Mouse (Mus musculus): ENCODE measurements around the gene Stap2. TPM values are rescaled to one million over a fixed set of nuclear protein-coding genes. Genes with fewer than 3 reads are reported as not detected.

The Stap2 gene
- polyA plus RNA-seq, 1 experiment from 2014 or later, result 5.2 TPM

DNA sequence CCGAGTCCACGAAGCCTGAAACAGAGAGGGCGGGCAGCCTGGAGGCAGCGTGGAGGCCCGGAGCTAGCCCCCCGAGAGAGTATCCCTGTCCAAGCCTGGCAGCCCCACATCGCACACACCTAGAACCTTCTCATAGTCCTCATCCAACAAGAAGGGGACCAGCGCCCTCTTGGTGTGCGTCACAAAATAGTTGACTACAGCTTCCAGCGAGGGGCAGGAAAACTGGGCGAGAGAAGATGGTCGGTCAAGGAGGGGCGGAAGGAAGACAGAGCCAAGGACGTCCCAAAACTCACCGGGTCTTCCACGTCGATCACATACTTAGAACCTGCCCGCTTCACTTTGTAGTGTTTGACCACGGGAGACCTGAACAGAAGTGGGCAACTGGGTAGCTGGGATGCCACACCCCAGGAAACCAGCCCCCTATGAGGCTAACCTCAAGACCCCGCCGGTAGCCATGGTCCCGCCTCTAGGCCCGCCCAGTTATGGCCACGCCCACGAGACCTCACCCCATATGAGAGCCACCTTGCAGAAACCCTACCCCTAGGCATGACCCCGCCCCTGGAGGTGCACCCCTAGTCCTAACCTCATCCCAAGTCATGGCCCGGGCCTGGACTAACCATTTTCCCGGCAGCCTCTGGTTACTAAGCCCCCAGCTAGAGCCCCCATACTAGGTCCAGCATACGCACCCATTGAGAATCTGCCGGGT is 5.4 kb downstream of the Stap2 start:
- WGBS, result 8% methylated on average over 30 of the region's 30 CpGs
- no peaks in the 10 kb centered on the region for H3K4me1 ChIP-seq (ENCODE audit: control insufficient read depth, insufficient read depth, low read length)
- H3K4me3 ChIP-seq (ENCODE audit: low read depth, low read length), result no peak overlapping the region
- H3K9me3 ChIP-seq (ENCODE audit: control insufficient read depth, low read length), result no peaks in the 10 kb centered on the region
- no peak overlapping the region for H3K9ac ChIP-seq (replicated peaks; ENCODE audit: low read depth, low read length)
- no peak overlapping the region for H3K27ac ChIP-seq (ENCODE audit: low read depth, low read length)
- peaks cover 16% of the 10 kb centered on the region for H3K36me3 ChIP-seq (ENCODE audit: control insufficient read depth, insufficient read depth, low read length)
- ATAC-seq (ENCODE audit: low read depth), result peak; percentile 18; the same call in 1 of the 2 replicates
- H3K4me2 ChIP-seq (ENCODE audit: low read depth, low read length), result no peak overlapping the region
- no peaks in the 10 kb centered on the region for H3K27me3 ChIP-seq (ENCODE audit: control insufficient read depth, insufficient read depth, low read length)

DNA sequence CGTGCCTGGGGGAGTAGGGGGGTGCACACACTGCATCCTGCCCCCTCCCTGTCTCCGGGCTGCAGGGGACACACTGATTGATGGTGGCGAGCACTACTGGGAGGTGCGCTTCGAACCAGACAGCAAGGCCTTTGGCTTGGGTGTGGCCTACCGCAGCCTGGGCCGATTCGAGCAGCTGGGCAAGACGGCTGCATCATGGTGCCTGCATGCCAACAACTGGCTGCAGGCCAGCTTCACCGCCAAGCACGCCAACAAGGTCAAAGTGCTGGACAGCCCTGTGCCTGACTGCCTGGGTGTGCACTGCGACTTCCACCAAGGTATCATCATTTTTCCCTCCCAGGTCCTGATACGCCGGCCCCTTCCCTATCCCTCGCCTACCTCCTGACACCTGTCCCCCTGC is 9.4 kb downstream of the Stap2 start:
- Histone ChIP-seq H3K4me3 (ENCODE audit: low read depth, low read length) (no peak overlapping the region), H3K9ac (replicated peaks; ENCODE audit: low read depth, low read length) (no peak overlapping the region), H3K27ac (ENCODE audit: low read depth, low read length) (no peak overlapping the region), H3K4me2 (ENCODE audit: low read depth, low read length) (no peak overlapping the region), H3K27me3 (ENCODE audit: control insufficient read depth, insufficient read depth, low read length) (no peaks in the 10 kb centered on the region), H3K4me1 (ENCODE audit: control insufficient read depth, insufficient read depth, low read length) (no peaks in the 10 kb centered on the region), H3K36me3 (ENCODE audit: control insufficient read depth, insufficient read depth, low read length) (peaks cover 22% of the 10 kb centered on the region), H3K9me3 (ENCODE audit: control insufficient read depth, low read length) (no peaks in the 10 kb centered on the region)
- 89% methylated on average over 15 of the region's 15 CpGs for WGBS
- ATAC-seq (ENCODE audit: low read depth), result no peak

DNA sequence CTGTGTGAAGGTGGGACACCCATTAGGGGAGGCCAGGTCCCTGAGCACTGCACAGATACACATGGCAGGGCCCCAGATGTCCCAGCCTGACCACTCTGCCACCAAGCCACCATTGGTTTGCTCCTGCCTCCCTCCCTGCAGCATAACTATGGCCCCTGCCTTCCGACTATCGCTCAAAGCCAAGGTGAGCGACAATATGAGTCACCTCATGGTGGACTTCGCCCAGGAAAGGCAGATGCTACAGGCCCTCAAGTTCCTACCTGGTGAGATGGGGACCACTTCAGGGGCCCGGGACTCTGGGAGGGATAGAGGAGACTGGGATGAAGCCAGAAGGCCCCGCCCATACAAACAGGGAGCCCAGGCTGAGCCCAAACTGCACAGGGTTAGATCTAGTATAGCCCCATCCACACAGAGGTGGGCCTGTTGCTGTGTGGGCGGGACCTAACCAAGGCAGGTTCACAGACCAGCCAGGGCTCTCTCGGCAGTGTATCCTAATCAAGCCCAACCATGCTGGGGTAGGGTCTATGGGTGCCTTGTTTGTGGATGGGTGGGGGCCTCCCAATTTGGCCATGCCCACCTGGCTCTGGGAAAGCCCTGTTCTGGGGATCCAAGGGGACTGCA is 15.0 kb downstream of the Stap2 start:
- Histone ChIP-seq H3K36me3 (ENCODE audit: control insufficient read depth, insufficient read depth, low read length) (0 out of 2 replicates have a peak, but pooled peaks cover 12% of the 10 kb centered on the region), H3K9ac (replicated peaks; ENCODE audit: low read depth, low read length) (no peak overlapping the region), H3K4me2 (ENCODE audit: low read depth, low read length) (no peak overlapping the region), H3K4me3 (ENCODE audit: low read depth, low read length) (no peak overlapping the region), H3K27ac (ENCODE audit: low read depth, low read length) (no peak overlapping the region), H3K9me3 (ENCODE audit: control insufficient read depth, low read length) (no peaks in the 10 kb centered on the region), H3K4me1 (ENCODE audit: control insufficient read depth, insufficient read depth, low read length) (peaks cover 4% of the 10 kb centered on the region; the same call in 1 of the 2 replicates), H3K27me3 (ENCODE audit: control insufficient read depth, insufficient read depth, low read length) (no peaks in the 10 kb centered on the region)
- WGBS, result 96% methylated on average over 8 of the region's 8 CpGs
- no peak for ATAC-seq (ENCODE audit: low read depth)

DNA sequence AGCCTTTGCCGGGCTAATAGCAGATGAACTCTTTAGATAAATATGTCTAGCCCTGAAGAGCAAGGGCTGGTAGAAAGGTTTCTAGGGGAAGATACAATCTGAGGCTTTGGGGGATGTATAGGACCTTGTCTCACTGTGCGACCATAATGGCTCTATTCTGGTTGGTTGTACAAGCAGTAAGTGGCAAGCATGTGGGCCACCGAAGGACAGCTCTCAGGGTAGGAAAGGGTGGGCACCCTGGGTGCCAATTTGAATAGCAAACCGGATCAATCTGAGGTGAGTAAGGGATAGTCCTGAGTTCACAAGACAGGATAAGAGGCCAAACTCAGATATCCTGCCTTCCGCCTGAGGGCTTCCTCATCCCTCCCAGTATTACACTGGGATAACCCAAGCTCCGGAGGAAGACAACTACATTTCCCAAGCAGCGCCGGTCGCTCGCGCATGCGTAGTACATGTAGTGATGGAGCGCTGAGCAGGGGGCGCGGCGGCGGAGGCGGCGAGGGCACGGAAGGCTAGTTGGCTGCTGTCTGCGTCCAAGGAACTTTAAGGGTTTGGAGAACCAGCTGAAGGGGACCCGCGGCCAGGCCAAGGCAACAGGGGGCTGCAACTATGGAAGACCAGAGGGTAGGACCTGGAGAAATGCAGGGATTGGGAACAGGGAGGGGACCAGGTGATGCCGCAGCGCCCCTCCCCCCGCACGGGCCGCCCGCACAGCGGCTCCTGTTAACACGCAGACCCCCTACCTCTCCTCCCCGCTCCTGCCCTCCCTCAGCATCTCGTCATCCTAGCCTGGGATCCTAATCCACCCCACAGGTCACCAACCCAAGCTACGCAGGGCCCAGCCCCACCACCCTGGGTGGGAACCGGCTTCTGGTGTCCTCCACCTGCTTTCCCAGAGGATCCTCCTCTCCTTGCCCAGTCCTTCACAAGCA is 19.1 kb downstream of the Stap2 start, which contains the start of gene Fsd1:
Fsd1 (plus strand) TSS at position 480 of the 932 bp plus-strand sequence.
- Histone ChIP-seq H3K27ac (ENCODE audit: low read depth, low read length) (peak within 1 kb of the TSS; percentile 55), H3K4me1 (ENCODE audit: control insufficient read depth, insufficient read depth, low read length) (peaks cover 4% of the 10 kb centered on the region; the same call in 1 of the 2 replicates), H3K9ac (replicated peaks; ENCODE audit: low read depth, low read length) (peak within 1 kb of the TSS; percentile 70), H3K9me3 (ENCODE audit: control insufficient read depth, low read length) (no peaks in the 10 kb centered on the region), H3K4me2 (ENCODE audit: low read depth, low read length) (peak within 1 kb of the TSS; percentile 48), H3K27me3 (ENCODE audit: control insufficient read depth, insufficient read depth, low read length) (no peaks in the 10 kb centered on the region), H3K4me3 (ENCODE audit: low read depth, low read length) (peak within 1 kb of the TSS; percentile 74), H3K36me3 (ENCODE audit: control insufficient read depth, insufficient read depth, low read length) (0 out of 2 replicates have a peak, but pooled peaks cover 4% of the 10 kb centered on the region)
- WGBS, result 13% methylated on average over 26 of the region's 35 CpGs
- peak; percentile 85 for ATAC-seq (ENCODE audit: low read depth)

DNA sequence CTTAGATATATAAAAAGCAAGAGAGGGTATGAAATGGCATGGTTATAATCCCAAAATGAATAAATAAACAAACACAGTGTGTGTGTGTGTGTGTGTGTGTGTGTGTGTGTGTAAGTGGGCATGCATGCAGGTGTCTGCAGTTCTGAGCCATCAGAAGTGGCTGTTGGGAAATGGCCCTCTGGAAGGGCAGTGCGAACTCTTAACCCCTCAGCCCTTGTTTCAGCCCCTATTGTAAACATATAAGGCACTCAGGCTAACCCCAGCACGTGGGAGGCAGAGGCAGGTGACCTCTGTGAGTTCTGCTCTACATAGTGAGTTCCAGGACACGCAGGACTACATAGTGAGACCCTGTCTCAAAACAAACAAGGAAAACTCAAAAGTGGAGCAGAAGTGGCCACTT is 28.1 kb downstream of the Stap2 start:
- H3K9me3 ChIP-seq (ENCODE audit: control insufficient read depth, low read length), result no peaks in the 10 kb centered on the region
- 0 out of 2 replicates have a peak, but pooled peaks cover 4% of the 10 kb centered on the region for H3K4me1 ChIP-seq (ENCODE audit: control insufficient read depth, insufficient read depth, low read length)
- no peak overlapping the region for H3K9ac ChIP-seq (replicated peaks; ENCODE audit: low read depth, low read length)
- no peak overlapping the region for H3K4me2 ChIP-seq (ENCODE audit: low read depth, low read length)
- 53% methylated on average over 3 of the region's 3 CpGs for WGBS
- no peak overlapping the region for H3K4me3 ChIP-seq (ENCODE audit: low read depth, low read length)
- H3K27me3 ChIP-seq (ENCODE audit: control insufficient read depth, insufficient read depth, low read length), result no peaks in the 10 kb centered on the region
- H3K36me3 ChIP-seq (ENCODE audit: control insufficient read depth, insufficient read depth, low read length), result peaks cover 13% of the 10 kb centered on the region
- no peak for ATAC-seq (ENCODE audit: low read depth)
- no peak overlapping the region for H3K27ac ChIP-seq (ENCODE audit: low read depth, low read length)

DNA sequence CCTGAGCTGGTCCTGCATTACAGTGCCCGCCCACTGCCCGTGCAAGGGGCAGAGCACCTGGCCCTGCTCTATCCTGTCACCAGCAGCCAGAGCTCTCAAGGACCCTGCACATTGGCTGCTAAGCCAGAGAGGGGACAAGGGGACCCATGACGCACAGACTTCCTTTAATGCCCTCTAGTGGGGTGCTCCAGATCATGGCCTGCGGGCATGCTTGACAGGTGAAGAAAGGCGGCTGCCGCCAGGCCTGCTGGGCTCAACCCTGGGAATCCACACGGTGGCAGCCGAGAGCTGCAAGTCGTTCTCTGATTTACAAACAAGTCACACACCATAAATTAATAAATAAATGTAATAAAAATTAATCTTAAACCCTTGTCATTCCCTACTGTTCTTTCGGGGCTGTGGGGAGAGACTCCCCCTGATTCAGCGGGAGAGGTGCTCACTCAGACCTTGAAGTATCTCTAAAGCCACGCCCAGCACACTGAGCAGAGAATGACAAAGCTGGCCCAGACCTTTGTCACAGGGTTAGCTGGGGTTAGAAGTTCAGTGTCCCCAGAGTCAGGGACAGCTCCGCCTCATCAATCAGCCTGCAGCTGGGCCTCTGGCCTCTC is 29.0 kb downstream of the Stap2 start:
- 14% methylated on average over 13 of the region's 13 CpGs for WGBS
- no peak overlapping the region for H3K4me3 ChIP-seq (ENCODE audit: low read depth, low read length)
- H3K27ac ChIP-seq (ENCODE audit: low read depth, low read length), result 0 out of 2 replicates have a peak overlapping the region, but pooled peaks have one; percentile 34
- peak; percentile 74 for ATAC-seq (ENCODE audit: low read depth)
- H3K27me3 ChIP-seq (ENCODE audit: control insufficient read depth, insufficient read depth, low read length), result no peaks in the 10 kb centered on the region
- peaks cover 13% of the 10 kb centered on the region for H3K36me3 ChIP-seq (ENCODE audit: control insufficient read depth, insufficient read depth, low read length)
- H3K4me2 ChIP-seq (ENCODE audit: low read depth, low read length), result no peak overlapping the region; the same call in 1 of the 2 replicates
- no peaks in the 10 kb centered on the region for H3K9me3 ChIP-seq (ENCODE audit: control insufficient read depth, low read length)
- no peak overlapping the region for H3K9ac ChIP-seq (replicated peaks; ENCODE audit: low read depth, low read length)
- H3K4me1 ChIP-seq (ENCODE audit: control insufficient read depth, insufficient read depth, low read length), result peaks cover 9% of the 10 kb centered on the region; the same call in 1 of the 2 replicates

DNA sequence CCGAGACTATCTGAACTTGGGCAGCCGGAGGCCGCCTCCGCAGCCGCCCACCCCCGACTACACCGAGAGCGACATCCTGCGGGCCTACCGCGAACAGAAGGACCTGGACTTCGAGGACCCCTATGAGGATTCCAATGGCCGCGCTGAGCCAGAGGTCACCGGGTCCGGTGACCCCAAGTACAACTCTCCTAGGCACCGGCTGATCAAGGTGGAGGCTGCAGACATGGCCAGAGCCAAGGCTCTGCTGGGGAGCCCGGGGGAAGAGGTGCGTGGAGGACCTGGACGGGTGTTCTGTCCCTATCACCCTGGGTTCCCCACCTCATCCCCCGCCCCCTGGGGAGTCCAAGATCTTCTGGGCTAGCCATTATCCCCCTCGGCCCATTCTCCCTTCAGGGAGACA is 33.9 kb downstream of the Stap2 start:
- 26% methylated on average over 22 of the region's 22 CpGs for WGBS
- Histone ChIP-seq H3K9ac (replicated peaks; ENCODE audit: low read depth, low read length) (peak overlapping the region; percentile 96), H3K4me1 (ENCODE audit: control insufficient read depth, insufficient read depth, low read length) (peaks cover 20% of the 10 kb centered on the region), H3K36me3 (ENCODE audit: control insufficient read depth, insufficient read depth, low read length) (peaks cover 13% of the 10 kb centered on the region), H3K4me2 (ENCODE audit: low read depth, low read length) (peak overlapping the region; percentile 59), H3K9me3 (ENCODE audit: control insufficient read depth, low read length) (no peaks in the 10 kb centered on the region), H3K4me3 (ENCODE audit: low read depth, low read length) (peak overlapping the region; percentile 65), H3K27ac (ENCODE audit: low read depth, low read length) (no peak overlapping the region; the same call in 1 of the 2 replicates), H3K27me3 (ENCODE audit: control insufficient read depth, insufficient read depth, low read length) (no peaks in the 10 kb centered on the region)
- no peak for ATAC-seq (ENCODE audit: low read depth)
